Mouse (Mus musculus) urinary bladder, postnatal 25 days (tissue): ENCODE measurements around the gene Cym.

Source experiments
- DNase-seq: peaks from one replicate; pipeline ENCODE4 v3.0.0; 2022; ENCODE audit warnings: low spot score

The Cym gene

DNA sequence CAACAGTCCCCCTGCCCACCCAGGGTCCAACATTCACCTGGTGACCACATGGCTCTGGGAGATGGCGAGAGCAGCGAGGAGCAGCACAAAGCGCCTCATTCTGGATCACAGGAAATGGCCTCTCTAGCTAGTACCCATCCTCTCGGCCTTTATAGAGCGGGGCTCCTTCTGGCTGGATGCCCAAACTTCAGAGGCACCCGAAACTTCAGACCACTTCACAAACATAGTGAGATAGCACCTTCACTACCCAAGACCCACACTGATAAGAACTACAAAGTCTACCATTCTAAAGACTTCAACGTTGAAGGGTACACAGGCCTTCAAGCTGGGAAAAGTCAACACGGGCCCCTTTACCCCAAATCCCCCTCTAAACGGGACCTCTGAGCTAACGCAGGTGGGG, at the start of gene Cym:
TSS of gene Cym (minus strand) at position 125 of the 400 bp plus-strand sequence.
- DNase-seq, result no peak

DNA sequence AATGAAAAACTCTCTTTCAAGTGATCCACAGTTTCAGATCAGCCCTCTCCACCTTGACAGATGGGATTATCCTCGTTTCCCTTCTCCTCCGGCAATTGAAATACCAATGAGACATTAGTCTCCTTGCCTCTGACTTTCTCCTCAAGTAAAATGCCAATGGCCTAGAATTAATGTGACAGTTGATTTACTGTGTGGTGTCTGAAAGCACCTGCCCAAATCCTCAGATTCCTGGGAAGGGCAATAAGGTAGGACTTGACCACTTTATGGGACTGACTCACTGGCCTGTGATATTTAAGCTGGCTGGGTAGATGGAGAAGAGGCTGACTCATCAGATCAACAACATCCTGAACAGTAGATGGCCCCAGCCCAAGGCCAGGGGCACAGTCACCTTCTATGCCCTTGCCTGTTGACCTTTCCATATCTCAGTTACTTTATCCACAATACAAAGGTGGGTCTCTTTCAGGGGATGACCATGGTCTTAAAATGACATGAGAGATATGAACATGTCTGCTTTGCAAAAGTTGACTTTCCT, 45.3 kb upstream of the Cym start:
- DNase-seq, result no peak

DNA sequence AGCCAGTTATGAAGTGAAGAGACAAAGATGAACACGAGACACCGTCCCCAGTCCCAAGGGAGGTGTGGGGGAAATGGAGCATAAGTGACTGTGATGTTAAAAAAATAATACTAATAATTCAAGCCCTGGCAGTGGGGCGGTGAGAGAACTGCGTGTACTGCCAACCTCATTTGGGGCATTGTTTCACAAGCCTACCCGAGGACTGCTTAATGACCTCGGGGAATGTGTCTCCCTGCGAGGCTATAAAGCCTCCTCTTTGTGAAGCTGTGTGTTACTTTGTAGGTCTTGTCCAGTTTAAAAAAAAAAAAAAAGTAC, 40.3 kb upstream of the Cym start:
- no peak for DNase-seq

DNA sequence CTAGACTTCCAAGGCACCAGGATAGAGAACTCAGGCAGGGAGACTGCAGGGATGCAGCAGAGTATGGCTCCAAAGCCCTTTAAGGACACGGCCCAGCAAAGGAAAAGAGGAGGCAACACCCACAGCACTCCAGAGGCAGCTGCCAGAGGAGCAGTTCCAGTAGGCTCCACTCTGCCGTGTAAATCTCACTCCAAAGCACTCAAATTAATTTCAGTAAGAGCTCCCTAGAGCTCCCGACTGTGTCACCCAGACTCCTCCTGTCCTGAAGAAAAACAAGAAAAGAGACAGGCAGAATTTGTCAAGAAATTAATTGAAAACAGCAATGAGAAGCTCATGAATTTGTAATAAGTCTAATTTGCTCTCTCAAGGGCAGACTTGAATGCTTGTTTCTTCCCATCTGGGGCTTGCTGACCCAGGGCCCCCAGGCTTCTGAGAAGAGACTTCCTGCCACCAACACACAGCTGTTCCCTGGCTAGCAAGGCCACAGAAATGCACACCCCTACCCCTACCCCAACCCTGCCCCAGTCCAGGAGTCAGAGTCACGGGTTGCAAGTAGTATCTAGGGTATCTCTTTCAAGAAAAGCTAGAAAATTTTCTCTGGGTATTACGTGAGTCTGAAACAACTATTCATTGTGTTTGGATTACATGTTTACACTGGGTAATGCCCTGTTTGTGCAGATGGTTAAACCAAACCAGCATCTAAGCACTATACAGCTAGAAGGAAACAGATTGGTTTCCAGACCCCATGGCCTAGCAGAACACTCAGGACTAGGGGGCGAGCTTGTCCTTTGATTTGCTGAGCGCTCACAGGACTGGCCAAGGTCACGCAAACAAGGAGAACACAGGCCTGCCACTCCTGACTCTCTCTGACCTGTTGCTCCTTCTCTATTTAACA, 39.7 kb upstream of the Cym start:
- no peak for DNase-seq

DNA sequence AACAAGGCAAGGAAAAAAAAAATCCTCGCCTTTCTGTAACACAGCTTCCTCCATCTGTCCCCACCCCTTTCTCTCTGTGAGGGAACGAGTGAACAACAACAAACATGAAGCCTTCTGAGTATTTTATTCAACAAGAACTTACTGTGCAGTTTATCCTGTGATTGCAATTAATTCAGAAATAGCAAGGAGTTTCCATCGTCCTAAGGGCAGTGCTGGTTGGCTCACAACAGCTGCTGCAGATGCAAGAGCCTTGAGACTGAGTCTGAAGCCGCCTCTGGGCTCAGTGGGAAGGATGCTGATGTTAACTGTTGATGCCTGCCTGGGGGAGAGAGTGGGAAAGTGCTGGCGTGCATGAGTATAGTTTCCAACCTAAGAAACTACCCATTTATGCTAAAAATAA, 36.4 kb upstream of the Cym start:
- no peak for DNase-seq

GRCm38 (mm10) chr3:107256724-107257123, 35.2 kb upstream of the Cym start:
- no peak for DNase-seq

GRCm38 (mm10) chr3:107255992-107256391, 34.5 kb upstream of the Cym start:
- no peak for DNase-seq

DNA sequence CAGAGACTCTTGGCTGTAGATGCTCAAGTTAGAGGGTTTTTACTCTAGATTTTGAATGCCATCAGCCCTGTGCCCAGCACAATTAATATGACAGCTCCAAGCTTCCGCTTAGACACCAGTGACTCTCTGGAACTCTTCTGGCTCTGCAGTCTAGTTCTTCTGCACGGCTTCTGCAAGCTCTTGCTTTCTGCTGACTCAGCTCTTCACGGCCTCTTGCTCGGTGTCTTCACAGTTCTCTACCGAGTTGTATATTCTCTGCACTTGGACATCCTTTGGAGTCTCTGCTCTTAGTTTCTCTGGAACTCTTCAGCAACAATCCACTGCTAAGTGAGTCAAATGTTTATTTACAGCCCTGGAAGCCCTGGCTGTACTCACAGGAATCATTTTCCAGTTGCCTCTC, 32.4 kb upstream of the Cym start:
- DNase-seq, result no peak

DNA sequence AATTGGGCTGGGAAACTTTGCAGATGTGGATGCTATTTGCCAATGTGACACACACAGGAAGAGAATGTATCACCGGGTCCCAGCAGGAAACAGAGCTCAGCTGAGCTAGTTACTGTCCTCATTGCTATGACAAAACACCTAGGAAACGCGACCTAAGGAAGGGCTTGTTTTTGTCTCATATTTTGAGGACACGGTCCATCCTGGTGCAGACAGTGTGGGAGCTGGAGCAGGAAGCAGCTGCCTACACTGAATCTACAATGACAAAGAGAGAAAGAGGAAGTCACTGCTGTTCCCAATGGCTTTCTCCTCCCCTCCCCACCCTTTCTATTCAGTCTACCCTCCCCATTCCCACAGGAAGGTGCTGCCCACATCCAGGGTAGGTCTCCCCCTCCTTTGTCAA, 30.5 kb upstream of the Cym start:
- no peak for DNase-seq

- no peak for DNase-seq
These were observed 28.8 kb upstream of the Cym start for GRCm38 (mm10) chr3:107250320-107250719.

DNA sequence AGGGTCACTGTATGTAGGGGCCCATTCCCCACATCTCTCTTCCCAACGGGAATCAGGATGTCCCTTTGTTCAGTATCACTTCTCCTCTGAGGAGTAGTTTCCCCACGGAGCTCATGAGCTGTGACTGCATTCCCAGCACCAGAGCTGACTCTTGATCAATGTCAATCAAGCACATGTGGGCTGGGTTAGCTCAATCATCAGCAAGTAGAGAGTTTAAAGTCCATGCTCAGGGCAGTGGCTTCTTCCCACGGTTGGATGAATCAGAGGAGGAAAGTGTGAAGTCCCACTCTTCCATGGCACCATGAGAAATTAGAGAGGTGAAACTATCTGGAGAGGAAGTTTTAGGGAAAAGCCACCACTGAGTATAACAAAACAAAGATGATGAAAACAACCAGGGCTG, 27.5 kb upstream of the Cym start:
- DNase-seq, result no peak

DNA sequence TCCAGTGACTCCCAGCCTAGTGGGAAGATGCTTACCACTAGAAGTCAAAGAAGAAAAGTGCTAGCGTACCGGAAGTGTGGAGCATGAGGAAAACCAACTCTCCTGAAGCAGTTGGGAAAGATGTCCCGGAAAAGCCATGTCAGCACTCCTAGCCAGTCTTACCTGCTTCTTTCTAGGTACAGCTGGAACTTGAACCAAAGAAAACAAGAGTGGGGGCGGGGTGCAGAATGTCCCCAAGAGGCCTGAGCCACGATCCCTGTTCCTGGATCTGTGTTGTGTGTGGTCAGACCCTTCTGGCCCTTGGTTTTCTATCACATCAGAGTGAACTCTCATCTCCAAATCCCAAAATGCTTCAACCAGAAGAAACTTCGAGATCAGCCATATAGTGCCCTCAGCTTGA, 25.3 kb upstream of the Cym start:
- DNase-seq, result no peak

- DNase-seq, result no peak
These were observed 20.0 kb upstream of the Cym start for GRCm38 (mm10) chr3:107241389-107242094.

- no peak for DNase-seq
These were observed 18.1 kb upstream of the Cym start, which contains the start of gene Prok1 for GRCm38 (mm10) chr3:107239607-107240006. Prok1 (minus strand) TSS chr3:107239707.

GRCm38 (mm10) chr3:107238471-107238980, 17.0 kb upstream of the Cym start:
- DNase-seq, result no peak

DNA sequence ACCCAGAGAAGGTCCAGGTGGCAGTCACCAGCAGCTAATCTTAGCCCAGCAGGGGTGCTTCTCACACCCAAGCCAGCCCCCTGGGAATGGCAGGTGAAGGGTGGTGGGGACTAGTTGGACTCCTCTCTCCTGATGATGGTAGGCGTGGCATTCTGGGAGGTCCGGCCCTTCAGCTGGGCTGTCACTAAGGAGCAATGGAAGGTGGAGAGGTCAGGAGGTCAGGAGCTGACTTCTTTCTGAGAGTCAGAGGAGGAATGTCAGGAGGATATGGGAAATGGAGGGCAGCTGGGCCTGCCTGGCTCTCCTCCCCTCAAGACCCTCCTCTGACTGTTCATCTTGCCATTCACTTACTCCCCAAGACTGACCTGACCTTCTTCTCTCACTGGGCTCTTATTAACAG, 16.5 kb upstream of the Cym start:
- DNase-seq, result no peak

- no peak for DNase-seq
These were observed 12.4 kb upstream of the Cym start for GRCm38 (mm10) chr3:107233945-107234344.

DNA sequence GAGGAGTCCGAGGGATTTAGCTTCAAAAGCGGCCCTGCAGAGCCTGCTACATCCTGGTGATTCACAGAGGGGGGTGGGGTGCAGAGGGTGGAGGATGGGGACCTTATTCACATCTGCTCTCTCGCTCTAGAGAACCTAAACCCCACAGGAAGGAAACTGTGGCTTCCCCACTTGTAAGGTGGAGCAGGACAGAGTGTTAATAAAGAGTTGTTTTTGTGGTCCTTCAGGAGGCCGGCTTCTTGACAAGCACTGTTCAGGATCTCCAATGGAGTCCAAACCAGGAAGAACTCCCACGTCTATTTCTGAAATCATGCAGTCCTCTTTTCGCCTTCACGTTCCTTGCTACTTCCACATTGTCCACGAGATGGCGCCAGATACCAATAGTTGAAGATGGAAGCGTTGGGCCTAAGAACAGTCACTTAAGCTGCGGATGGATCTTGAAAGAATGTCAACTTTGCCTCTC, 11.8 kb upstream of the Cym start:
- DNase-seq, result peak; percentile 87

DNA sequence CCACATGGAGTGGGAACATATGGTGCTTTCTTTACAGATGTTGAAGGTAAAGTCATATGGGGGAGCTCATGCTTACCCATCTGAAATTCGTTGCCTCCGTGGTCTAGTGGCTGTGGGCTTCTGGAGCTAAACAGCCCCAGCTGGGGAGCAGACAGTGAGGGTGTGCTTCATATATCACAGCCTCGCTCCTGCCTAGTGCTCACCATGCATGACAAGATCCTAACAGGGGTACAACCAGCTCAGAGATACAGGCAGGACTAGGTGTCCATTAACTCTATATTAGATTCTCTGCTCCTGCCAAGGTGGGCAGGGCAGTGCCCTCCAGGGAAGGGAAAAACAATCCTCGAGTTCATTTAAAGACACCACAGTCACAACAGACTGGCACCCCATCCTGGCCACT, 9.7 kb upstream of the Cym start:
- DNase-seq, result no peak

- DNase-seq, result no peak
These were observed 9.0 kb upstream of the Cym start, which contains the start of gene A630076J17Rik for GRCm38 (mm10) chr3:107230527-107230926. A630076J17Rik (plus strand) TSS chr3:107230614.

DNA sequence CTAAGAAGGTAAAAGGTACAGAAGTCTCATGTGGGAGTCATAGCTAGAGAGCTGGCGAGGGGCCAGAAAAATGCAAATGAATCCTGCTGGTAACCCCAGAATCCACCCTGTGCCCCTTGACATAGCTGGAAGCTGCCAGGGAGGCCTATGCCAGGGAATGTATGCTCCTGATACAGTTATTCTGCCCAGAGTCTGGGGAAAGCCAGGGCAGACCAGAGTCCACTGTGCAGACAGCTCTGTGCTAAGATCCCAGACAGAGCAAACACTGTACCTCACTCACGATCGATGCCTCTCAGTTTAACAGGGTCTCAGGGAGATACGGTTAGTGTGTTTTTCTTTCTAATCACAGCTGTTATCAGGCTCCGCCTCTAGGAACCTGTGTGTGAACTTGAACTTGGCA, 8.3 kb upstream of the Cym start:
- DNase-seq, result no peak

GRCm38 (mm10) chr3:107229221-107229620, 7.7 kb upstream of the Cym start:
- DNase-seq, result no peak

DNA sequence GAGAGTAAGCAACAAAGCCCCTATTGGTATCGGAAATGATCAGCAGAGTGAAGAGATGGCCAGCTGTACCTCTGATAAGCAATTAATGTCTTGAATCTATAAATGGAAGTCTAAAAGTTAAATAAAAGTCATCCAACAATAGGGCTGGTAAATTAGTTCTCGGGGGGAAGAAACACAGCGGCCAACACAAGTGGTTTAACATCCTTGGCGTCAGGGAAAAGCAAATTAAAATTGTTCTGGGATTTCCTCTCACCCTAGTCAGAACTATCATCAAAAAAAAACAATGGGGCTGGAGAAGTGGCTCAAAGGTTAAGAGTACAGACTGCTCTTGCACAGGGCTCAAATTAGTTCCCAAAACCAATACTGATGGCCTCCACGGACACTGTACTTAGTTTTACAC, 4.3 kb upstream of the Cym start:
- DNase-seq, result no peak
